Mouse (Mus musculus) layer of hippocampus, postnatal 10 days (tissue): ENCODE measurements at regions not wholly inside any gene's neighbourhood (a gene's known extent, or its start where the extent isn't known, plus 50 kb on each side); places are given as distances from the start of the nearest gene placed in this dataset.

Experiments
- DNase-seq, 2 experiments: peaks; one replicate each; pipeline ENCODE4 v3.0.0; 2021; ENCODE audit warnings: low spot score in 2 of 2

- no peak for DNase-seq
Observed at GRCm38 (mm10) chr13:101439517-101439916, 328.5 kb downstream of the Pik3r1 start.

GRCm38 (mm10) chr13:101439041-101439440 lies 329.0 kb downstream of the Pik3r1 start:
- DNase-seq = no peak

GRCm38 (mm10) chr13:101433162-101433561 lies 334.9 kb downstream of the Pik3r1 start:
- DNase-seq = no peak

- no peak for DNase-seq
Observed at GRCm38 (mm10) chr13:101427426-101428221, 340.4 kb downstream of the Pik3r1 start.

- no peak for DNase-seq
Observed at GRCm38 (mm10) chr13:101426461-101426860, 341.6 kb downstream of the Pik3r1 start.

- no peak for DNase-seq
Observed at GRCm38 (mm10) chr13:101422082-101422481, 345.9 kb downstream of the Pik3r1 start.

- no peak for DNase-seq
Observed at GRCm38 (mm10) chr13:101419457-101420025, 348.5 kb downstream of the Pik3r1 start.

GRCm38 (mm10) chr13:101418272-101418671 lies 349.7 kb downstream of the Pik3r1 start:
- no peak for DNase-seq

- DNase-seq = no peak
Observed at GRCm38 (mm10) chr13:101408885-101409284, 359.1 kb downstream of the Pik3r1 start.

- DNase-seq = no peak
Observed at GRCm38 (mm10) chr13:101407633-101408032, 360.4 kb downstream of the Pik3r1 start.

- no peak for DNase-seq
Observed at GRCm38 (mm10) chr13:101373581-101374189, 394.3 kb downstream of the Pik3r1 start.

- no peak for DNase-seq
Observed at GRCm38 (mm10) chr13:101371906-101372305, 396.1 kb downstream of the Pik3r1 start.

- no peak for DNase-seq
Observed at GRCm38 (mm10) chr13:101368170-101368569, 399.8 kb downstream of the Pik3r1 start.

GRCm38 (mm10) chr13:101355363-101355762 lies 412.7 kb downstream of the Pik3r1 start:
- DNase-seq = no peak

GRCm38 (mm10) chr13:101351123-101351522 lies 416.9 kb downstream of the Pik3r1 start:
- DNase-seq = no peak

GRCm38 (mm10) chr13:101349354-101349753 lies 418.7 kb downstream of the Pik3r1 start:
- DNase-seq = no peak

GRCm38 (mm10) chr13:101338280-101338872 lies 429.6 kb downstream of the Pik3r1 start:
- DNase-seq = no peak

GRCm38 (mm10) chr13:101318621-101319020 lies 449.4 kb downstream of the Pik3r1 start:
- no peak for DNase-seq

GRCm38 (mm10) chr13:101316336-101316735 lies 451.7 kb downstream of the Pik3r1 start:
- DNase-seq = no peak

GRCm38 (mm10) chr13:101314040-101314439 lies 454.0 kb downstream of the Pik3r1 start:
- DNase-seq = no peak

GRCm38 (mm10) chr13:101311634-101312314 lies 456.2 kb downstream of the Pik3r1 start:
- DNase-seq = no peak
